Mouse (Mus musculus) liver, embryonic 14.5 days (tissue): ENCODE data around the gene Ltbp4. TPM values are rescaled to one million over a fixed set of nuclear protein-coding genes. Genes with fewer than 3 reads are reported as not detected.
A peak's percentile ranks its signal among the peaks of the same experiment; 100 is the strongest.

Source experiments
- ATAC-seq: fragments of 200-750 bp; cut with Nextera tagmentation; 2 replicates; pipeline ENCODE4 v1.8.0; 2017; ENCODE audit warnings: moderate number of reproducible peaks, mild to moderate bottlenecking, moderate library complexity; ENCODE audit not compliant: insufficient read depth
- DNase-seq, 3 experiments: peaks; one replicate each; pipeline ENCODE4 v3.0.0-alpha.2; 2012 to 2013; ENCODE audit warnings: low read depth in 3 of 3, low spot score in 3 of 3
- H3K27ac ChIP-seq: fragments of 300-500 bp; sonication (generic); 2 replicates; pipeline ENCODE4 v1.5.1; 2014; ENCODE audit warnings: moderate library complexity, mild to moderate bottlenecking, control low read depth, inconsistent platforms
- H3K27me3 ChIP-seq: fragments of 300-500 bp; sonication (generic); 2 replicates; pipeline ENCODE4 v1.6.1; 2014; ENCODE audit warnings: mild to moderate bottlenecking, low read length, moderate library complexity; ENCODE audit not compliant: control insufficient read depth, insufficient read depth
- H3K36me3 ChIP-seq: fragments of 300-500 bp; sonication (generic); replicated peaks from 2 replicates; pipeline ENCODE4 v1.6.1; 2014; ENCODE audit warnings: low read depth; ENCODE audit not compliant: control insufficient read depth, insufficient read depth
- H3K4me1 ChIP-seq, 2 experiments: fragments of 200-500 bp in 1 of 2; fragments of 300-500 bp in 1 of 2; sonication (generic) in 1 of 2; replicated peaks; 2 replicates each; pipeline ENCODE4 v1.6.1; 2012 to 2014; ENCODE audit warnings: antibody characterized with exemption in 1 of 2, inconsistent platforms in 1 of 2, low read length in 1 of 2; ENCODE audit not compliant: control insufficient read depth in 2 of 2, insufficient read depth in 2 of 2
- H3K4me2 ChIP-seq: fragments of 300-500 bp; sonication (generic); 2 replicates; pipeline ENCODE4 v1.6.1; 2014; ENCODE audit warnings: low read depth, mild to moderate bottlenecking, control low read depth, moderate library complexity
- H3K4me3 ChIP-seq, 2 experiments: fragments of 200-500 bp in 1 of 2; fragments of 300-500 bp in 1 of 2; sonication (generic) in 1 of 2; 2 replicates each; pipeline ENCODE4 v1.5.1; 2012 to 2014; ENCODE audit warnings: low read depth in 2 of 2, low read length in 2 of 2, mild to moderate bottlenecking in 2 of 2, control low read depth in 1 of 2, inconsistent platforms in 1 of 2, moderate library complexity in 1 of 2; ENCODE audit not compliant: insufficient read depth in 1 of 2
- H3K9ac ChIP-seq: fragments of 300-500 bp; sonication (generic); replicated peaks from 2 replicates; pipeline ENCODE4 v1.6.1; 2014; ENCODE audit warnings: mild to moderate bottlenecking, control low read depth, moderate library complexity
- H3K9me3 ChIP-seq: fragments of 300-500 bp; sonication (generic); 2 replicates; pipeline ENCODE4 v1.6.1; 2016; ENCODE audit warnings: low read length, mixed read lengths; ENCODE audit not compliant: control insufficient read depth
- CTCF ChIP-seq: IDR thresholded peaks from 2 replicates; pipeline ENCODE4 v1.5.1; 2016; ENCODE audit warnings: antibody characterized with exemption, low read depth, control low read depth
- EP300 ChIP-seq: IDR thresholded peaks from 2 replicates; pipeline ENCODE4 v1.6.1; 2016; ENCODE audit warnings: antibody characterized with exemption, low read depth
- WGBS: fragments of 180-500 bp; shearing (Covaris S2); extraction: QIAGEN DNeasy Blood & Tissue Kit; methylation state at CpG from one replicate; pipeline ENCODE4 v1.1.7; 2014; ENCODE audit not compliant: insufficient replicate concordance; 5-methylcytosine and 5-hydroxymethylcytosine counted together
- polyA plus RNA-seq, 2 experiments: library from polyadenylated mRNA; depleted of rRNA in 1 of 2; stranded (reverse) in 1 of 2; unstranded in 1 of 2; fragments of >200 nt; fragmentation: Nextera tagmentation in 1 of 2; extraction: Ambion mirVana in 1 of 2; gene quantifications; 2 replicates each; pipeline versions ENCODE4 v1.2.1 to v1.2.3; 2012 to 2014

Ltbp4 gene
- polyA plus RNA-seq, 2 experiments = 3.0 to 5.2 TPM

- peaks cover 5 to 11% of the 10 kb centered on the region in 2 experiments for H3K4me1 ChIP-seq
- DNase-seq (no peak), ATAC-seq (no peak)
- no peak overlapping the region for H3K27ac ChIP-seq
- H3K9me3 ChIP-seq = no peaks in the 10 kb centered on the region
- no peaks in the 10 kb centered on the region for H3K36me3 ChIP-seq
- no peak overlapping the region for H3K4me2 ChIP-seq
- H3K9ac ChIP-seq = no peak overlapping the region
- H3K4me3 ChIP-seq = no peak overlapping the region
- TF ChIP-seq CTCF (no peak), EP300 (no peak)
- WGBS = 15% methylated on average over 1 of the region's 1 CpGs
- H3K27me3 ChIP-seq = peaks cover 1% of the 10 kb centered on the region
Measured at GRCm38 (mm10) chr7:27381009-27381408, 43.5 kb upstream of the Ltbp4 start.

GRCm38 (mm10) chr7:27379836-27380235 is 42.3 kb upstream of the Ltbp4 start:
- H3K27me3 ChIP-seq = peaks cover 11% of the 10 kb centered on the region
- no peak overlapping the region for H3K27ac ChIP-seq
- no peaks in the 10 kb centered on the region for H3K9me3 ChIP-seq
- H3K4me2 ChIP-seq = no peak overlapping the region
- DNase-seq (no peak), ATAC-seq (no peak)
- 75% methylated on average over 6 of the region's 6 CpGs for WGBS
- no peak overlapping the region for H3K9ac ChIP-seq
- no peak overlapping the region for H3K4me3 ChIP-seq
- no peaks in the 10 kb centered on the region for H3K36me3 ChIP-seq
- peaks cover 5 to 11% of the 10 kb centered on the region in 2 experiments for H3K4me1 ChIP-seq
- TF ChIP-seq EP300 (no peak), CTCF (no peak)

GRCm38 (mm10) chr7:27378431-27378830 is 40.9 kb upstream of the Ltbp4 start:
- no peaks in the 10 kb centered on the region for H3K36me3 ChIP-seq
- DNase-seq (no peak), ATAC-seq (no peak)
- WGBS = 15% methylated on average over 4 of the region's 4 CpGs
- no peak overlapping the region for H3K4me2 ChIP-seq
- H3K4me3 ChIP-seq = no peak overlapping the region
- H3K27ac ChIP-seq = no peak overlapping the region
- peaks cover 23% of the 10 kb centered on the region for H3K27me3 ChIP-seq
- peaks cover 2 to 4% of the 10 kb centered on the region in 2 experiments for H3K4me1 ChIP-seq
- TF ChIP-seq EP300 (no peak), CTCF (peak; percentile 62)
- H3K9me3 ChIP-seq = no peaks in the 10 kb centered on the region
- no peak overlapping the region for H3K9ac ChIP-seq

- no peak overlapping the region for H3K27ac ChIP-seq
- WGBS = 2% methylated on average over 22 of the region's 22 CpGs
- H3K36me3 ChIP-seq = no peaks in the 10 kb centered on the region
- H3K9ac ChIP-seq = no peak overlapping the region
- no peaks in the 10 kb centered on the region for H3K9me3 ChIP-seq
- H3K4me2 ChIP-seq = no peak overlapping the region
- no peaks in the 10 kb centered on the region for H3K4me1 ChIP-seq
- no peak for TF ChIP-seq CTCF
- no peak for TF ChIP-seq EP300
- DNase-seq (no peak), ATAC-seq (no peak)
- no peak overlapping the region for H3K4me3 ChIP-seq
- H3K27me3 ChIP-seq = peaks cover 55% of the 10 kb centered on the region
Measured at GRCm38 (mm10) chr7:27375274-27375673, 37.8 kb upstream of the Ltbp4 start.

GRCm38 (mm10) chr7:27371715-27372462 is 34.4 kb upstream of the Ltbp4 start:
- no peak overlapping the region for H3K9ac ChIP-seq
- DNase-seq = no peak
- no peak overlapping the region for H3K4me2 ChIP-seq
- no peak overlapping the region for H3K4me3 ChIP-seq
- ATAC-seq = no peak
- H3K36me3 ChIP-seq = no peaks in the 10 kb centered on the region
- H3K9me3 ChIP-seq = no peaks in the 10 kb centered on the region
- WGBS = 5% methylated on average over 44 of the region's 44 CpGs
- H3K27ac ChIP-seq = no peak overlapping the region
- no peaks in the 10 kb centered on the region for H3K4me1 ChIP-seq
- H3K27me3 ChIP-seq = peaks cover 86% of the 10 kb centered on the region
- TF ChIP-seq CTCF (no peak), EP300 (no peak)
